Mouse (Mus musculus) naive thymus-derived CD4-positive, alpha-beta T cell, adult 2 months (primary cell): ENCODE data around the gene Dand5.

Experiments used
- DNase-seq: peaks from one replicate; pipeline ENCODE4 v3.0.0-alpha.2; 2011; ENCODE audit warnings: low read depth

Gene Dand5

DNA sequence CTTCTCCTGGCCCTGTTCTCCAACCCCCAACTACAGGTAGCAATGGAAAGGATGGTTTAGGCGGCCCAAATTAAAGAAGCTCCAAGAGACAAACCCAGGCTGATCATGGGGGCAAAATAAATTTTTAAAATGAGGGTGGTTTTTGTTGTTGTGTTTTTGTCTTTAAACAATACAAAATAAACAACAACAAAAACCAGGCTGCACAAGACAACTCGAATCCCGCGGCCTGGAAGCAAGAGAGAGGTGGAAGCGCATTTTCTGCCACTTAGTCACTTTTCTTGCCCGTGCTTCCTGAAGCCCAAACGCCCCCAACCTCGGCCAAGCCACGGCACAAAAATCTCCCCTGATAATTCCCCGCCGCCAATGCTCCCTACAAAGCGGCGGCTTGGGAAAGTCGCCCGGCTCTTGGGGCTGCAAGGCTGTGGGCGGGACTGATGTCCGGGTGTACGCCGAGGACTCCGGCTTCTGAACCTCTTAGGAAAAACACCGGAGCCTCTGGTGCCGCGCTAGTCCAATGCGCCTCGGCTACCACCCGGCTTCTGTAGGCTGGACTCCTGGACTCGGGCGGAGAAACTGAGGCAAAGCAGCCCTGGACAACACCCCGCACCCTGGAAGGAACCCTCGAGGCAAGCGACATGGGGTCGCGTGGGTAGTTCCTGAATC lies 38.6 kb downstream of the Dand5 start:
- DNase-seq: no peak

DNA sequence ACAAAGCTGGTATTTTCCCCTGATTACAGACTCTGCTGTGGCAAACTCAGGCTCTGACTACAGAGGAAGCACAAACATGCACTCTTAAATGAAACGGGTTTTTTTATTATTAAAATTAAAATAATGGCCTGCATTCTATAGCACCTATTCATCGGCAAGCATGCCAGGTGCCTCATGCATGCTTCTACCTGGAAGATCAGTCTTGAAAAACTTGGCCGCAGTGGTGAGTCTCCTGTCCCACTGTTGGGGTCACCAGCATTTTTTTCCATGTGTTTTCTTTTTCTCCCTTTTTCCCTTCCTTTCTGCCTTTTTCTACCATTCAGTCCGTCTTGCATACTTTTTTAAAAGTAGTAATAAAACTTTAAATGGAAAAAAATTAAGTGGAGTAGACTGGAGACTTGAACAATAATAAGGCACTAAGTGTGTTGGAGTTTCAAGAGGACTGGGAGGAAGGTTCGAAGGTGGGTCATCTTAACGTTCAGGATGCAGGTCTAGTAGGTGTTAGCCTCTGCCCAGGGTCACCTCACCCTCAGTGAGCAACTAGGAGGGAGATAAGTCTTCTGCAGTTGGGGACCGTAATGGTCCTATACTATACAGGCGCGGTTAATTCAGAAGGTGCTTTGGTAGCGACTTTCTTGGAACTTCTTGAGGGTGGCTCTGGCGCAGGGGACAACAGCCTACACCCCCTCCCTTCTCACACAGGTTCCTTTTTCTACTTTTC lies 39.3 kb downstream of the Dand5 start:
- DNase-seq: no peak

DNA sequence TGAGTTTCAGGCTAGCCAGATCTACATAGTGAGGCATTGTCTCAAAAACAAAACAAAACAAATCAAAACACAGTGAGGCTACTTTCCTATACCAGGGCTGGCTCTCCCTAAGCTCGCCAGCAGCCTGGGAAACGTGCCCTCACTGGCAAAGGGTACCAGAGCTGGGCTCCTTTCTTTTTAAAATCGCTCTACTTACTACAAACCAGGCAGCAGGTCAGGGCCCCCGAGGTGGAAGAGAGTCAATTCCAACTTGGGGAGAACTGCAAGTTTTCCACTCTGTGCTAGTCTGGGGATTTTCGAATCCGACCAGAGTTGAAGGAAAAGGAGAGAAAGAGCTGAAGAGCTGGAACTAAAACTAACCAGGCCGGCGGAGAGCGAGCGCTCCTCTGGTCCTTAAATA lies 39.9 kb downstream of the Dand5 start:
- DNase-seq: no peak

DNA sequence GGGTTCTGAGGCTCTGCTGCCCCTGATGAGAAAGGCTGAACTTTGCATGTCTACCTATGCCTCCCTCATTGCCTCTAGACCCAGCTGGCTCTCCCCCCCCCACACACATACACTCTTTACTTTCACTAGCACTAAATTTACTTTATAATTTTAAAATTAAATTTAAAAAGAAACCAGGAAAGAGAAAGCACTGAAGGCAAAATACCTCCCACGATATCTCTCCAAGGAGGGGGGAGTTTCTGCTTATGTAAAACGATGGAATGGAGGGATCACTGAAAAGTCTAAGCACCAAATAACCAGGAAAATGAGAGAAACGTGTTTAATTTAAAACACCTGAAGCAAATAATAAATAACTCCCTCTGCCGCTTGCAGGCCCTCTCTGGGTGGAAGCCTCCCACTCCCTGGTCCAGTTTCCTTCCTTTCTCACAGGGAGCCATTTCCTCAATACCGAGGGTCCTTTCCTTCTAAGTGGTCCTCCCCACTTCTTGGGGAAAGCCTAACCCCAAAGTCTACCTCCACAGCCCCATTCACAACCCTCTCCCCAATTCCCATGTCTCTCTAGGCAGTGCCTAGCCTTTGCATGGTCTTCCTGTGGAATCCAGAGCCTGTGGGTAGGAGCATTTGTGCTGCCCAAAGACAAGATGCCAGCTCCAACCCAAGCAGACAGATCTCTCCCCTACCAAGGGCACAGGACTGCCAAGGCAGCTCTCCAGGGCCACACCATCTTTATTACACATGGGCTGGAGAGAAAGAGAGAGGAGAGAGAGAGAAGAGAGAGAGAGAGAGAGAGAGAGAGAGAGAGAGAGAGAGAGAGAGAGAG lies 40.7 kb downstream of the Dand5 start:
- DNase-seq: no peak

DNA sequence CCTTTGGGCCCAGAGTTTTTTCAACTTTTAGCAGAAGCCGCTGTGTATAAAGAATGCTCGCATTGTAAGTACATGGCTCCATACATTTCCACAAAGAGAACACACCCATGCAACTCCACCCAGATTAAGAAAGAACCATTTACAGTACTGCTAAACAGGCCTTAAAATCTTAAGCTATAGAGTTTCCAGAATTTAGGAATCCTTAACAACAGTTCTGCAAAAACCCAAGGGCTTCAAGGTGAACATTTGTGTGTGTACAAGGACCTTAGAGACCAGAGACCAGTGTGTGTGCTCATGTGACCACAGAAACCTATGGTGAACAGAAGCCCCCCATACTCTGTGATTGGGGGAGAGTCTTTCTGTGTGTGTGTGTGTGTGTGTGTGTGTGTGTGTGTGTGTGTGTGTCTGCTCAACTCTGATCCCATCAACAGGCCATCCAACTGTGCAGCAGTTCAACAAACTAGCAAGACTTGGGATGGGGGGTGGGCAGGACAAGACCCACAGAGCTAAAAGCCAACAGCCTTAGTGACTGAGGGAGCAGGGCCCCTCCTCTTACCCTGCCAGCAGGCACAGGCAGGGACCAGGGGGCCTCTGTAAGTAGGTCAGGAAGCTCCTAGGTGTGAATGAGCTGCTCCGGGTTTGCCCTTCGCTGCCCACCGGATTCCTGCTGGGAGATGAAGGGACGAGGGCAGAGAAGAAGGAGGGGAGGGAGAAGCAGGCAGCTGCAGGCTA lies 41.5 kb downstream of the Dand5 start:
- no peak for DNase-seq

DNA sequence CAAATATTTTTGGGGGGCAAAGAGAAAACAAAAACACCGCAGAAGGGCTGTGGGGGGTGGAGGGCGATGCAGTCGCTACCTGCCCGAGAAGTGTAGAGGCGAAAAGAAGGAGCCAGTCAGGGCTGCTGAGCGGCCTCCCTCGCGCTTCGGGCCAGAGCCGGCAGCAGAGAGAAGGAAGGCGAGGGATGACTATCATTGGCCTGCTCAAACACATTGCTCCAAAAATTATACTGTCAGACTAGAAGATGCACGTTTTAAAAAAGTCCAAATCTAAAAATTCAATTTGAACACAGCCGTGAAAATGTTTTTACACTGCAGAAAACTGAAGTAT lies 42.4 kb downstream of the Dand5 start:
- no peak for DNase-seq

GRCm38 (mm10) chr8:84779519-84780224 lies 43.0 kb downstream of the Dand5 start:
- no peak for DNase-seq

- no peak for DNase-seq
Observed at GRCm38 (mm10) chr8:84778638-84779380, 43.8 kb downstream of the Dand5 start.

DNA sequence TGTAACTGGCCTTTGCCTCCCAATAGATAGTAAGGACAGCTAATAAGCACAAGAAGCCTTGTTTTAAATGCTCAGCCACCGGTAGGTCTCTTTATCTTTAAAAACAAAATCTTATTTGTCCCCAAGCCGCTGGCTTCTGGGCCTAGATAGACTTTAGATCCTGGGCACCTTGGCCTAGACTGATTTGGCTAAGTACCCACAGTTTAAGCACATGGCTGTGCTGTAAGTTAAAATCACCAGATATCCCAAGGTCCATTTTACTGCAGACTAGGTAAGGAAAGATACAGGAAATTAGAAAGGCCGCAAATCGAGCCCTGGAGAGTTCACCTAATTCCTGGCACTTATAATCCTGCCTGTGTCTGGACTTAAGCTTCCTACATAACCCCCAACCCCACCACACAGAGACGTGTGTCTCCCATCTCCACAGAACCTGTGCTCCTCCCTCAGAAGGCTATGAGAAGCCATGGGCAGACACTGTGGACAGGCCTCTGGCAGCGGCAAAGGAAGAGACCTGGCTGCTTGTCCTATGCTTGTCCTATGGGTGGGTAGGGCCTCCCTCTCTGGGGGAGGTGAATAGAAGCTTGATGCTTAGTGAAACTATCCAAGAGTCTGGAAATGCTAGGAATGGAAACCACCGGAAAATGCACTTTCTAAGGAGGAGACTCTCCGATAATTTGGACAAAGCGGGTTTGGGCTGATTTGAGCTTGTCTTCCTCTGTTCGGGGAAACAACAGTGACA lies 44.6 kb downstream of the Dand5 start:
- no peak for DNase-seq

- no peak for DNase-seq
Observed at GRCm38 (mm10) chr8:84776569-84776968, 46.1 kb downstream of the Dand5 start.

GRCm38 (mm10) chr8:84775621-84776113 lies 47.0 kb downstream of the Dand5 start:
- no peak for DNase-seq

- DNase-seq: no peak
Observed at GRCm38 (mm10) chr8:84775105-84775591, 47.5 kb downstream of the Dand5 start.

DNA sequence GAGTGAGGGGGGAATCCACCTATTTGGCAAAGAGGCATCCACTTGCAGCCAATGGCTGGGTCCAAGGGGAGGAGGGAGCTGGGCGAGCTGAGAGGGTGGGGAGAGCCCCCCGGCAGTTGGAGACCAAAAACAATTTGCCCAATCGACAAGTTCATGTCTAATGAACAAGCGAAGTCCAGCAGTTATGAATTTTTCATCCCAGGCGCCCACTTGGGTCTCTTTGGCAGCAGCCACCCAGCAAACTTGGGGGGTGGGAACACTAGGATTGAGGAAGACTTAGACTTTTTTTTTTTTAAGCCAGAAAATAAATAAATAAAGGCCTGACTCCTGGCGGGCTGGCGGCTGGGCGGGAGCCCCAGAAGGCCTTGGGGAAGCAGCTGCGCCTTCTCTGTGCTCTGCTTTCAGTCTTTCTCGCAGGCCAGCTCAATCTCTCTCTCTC lies 48.1 kb downstream of the Dand5 start:
- no peak for DNase-seq

DNA sequence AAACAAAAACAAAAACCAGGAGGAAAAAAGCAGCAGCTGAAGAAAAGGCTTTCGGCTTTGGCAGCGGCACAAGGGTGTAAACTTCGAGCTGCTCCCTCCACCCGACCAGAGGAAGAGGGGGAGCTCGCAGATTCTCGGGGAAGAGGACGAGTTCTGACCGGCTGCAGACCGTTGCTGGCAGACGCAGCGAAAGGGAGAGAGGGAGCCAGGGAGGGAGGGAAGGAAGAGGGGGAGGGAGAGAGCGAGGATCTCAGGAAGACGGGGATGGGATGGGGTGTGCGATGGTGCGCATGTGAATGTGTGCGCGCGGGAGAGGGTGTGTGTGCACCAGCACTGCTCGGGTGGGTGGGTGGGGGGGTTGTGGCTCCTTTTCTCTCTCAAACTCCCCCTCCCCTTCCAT lies 48.8 kb downstream of the Dand5 start:
- DNase-seq: no peak

GRCm38 (mm10) chr8:84773304-84773703 lies 49.3 kb downstream of the Dand5 start:
- no peak for DNase-seq

DNA sequence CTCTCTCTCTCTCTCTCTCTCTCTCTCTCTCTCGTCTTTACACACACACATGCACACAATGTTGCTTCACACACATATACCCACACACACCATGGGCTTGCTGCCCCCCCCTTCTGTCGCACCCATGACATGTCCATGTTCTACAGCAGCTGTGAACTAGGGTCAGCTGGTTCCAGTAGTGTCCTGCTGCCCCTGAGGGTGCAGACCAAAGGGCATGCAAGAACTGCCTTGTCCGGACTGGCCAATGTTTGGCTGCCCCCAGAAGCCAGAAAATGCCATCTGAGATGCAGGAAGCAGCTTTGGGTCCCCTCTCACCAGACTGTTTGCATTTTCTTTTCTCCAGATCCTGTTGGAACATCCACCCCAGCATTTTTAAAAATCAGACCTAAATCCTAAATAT lies 50.0 kb downstream of the Dand5 start:
- DNase-seq: no peak

GRCm38 (mm10) chr8:84771941-84772378 lies 50.7 kb downstream of the Dand5 start:
- no peak for DNase-seq

DNA sequence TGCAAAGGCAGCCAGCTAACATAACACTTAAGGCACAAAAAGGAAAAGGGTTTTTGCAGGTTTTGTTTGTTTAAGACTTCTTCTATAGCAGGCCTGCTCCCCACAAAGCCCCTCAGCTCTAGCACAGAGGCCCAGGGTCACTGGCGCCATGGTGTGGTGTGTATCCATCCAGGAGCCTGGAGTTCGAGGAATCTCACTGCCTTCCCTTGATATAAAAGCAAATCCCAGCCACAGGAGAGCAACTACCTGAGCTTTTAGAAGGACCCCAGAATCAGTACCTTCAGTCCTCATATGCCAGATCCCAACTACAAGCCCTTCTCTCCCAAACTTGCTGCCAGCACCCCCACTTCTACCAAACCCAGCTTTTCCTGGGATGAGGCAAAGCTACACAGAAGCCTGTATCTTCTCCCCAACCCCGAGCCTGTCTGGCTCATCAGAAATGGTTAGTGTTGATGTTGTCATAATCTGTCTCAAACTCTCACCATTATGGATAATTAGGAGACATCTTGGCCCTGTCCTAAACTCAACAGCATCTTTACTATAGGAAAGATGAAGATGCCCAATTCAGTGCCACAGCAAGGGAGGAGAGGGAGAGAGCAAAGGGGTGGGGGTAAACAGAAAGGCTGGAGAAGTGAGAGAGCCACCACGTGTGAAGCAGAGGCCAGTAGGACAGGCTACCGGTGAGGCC lies 51.5 kb downstream of the Dand5 start:
- DNase-seq: no peak
